Mouse (Mus musculus) layer of hippocampus, postnatal 25 days (tissue): ENCODE measurements around the gene Gnai3. TPM values are rescaled to one million over a fixed set of nuclear protein-coding genes. Genes with fewer than 3 reads are reported as not detected.

ENCODE experiments used
- DNase-seq, 2 experiments: peaks; one replicate each; pipeline ENCODE4 v3.0.0; 2022; ENCODE audit warnings: mixed read lengths in 2 of 2, low spot score in 1 of 2; ENCODE audit errors: extremely low spot score in 1 of 2
- total RNA-seq, 2 experiments: library from RNA; stranded (reverse); gene quantifications; 2 replicates each; pipeline ENCODE4 v1.2.3; 2021

Gnai3 gene
- total RNA-seq, 2 experiments from 2014 or later: 31.6 to 31.9 TPM

DNA sequence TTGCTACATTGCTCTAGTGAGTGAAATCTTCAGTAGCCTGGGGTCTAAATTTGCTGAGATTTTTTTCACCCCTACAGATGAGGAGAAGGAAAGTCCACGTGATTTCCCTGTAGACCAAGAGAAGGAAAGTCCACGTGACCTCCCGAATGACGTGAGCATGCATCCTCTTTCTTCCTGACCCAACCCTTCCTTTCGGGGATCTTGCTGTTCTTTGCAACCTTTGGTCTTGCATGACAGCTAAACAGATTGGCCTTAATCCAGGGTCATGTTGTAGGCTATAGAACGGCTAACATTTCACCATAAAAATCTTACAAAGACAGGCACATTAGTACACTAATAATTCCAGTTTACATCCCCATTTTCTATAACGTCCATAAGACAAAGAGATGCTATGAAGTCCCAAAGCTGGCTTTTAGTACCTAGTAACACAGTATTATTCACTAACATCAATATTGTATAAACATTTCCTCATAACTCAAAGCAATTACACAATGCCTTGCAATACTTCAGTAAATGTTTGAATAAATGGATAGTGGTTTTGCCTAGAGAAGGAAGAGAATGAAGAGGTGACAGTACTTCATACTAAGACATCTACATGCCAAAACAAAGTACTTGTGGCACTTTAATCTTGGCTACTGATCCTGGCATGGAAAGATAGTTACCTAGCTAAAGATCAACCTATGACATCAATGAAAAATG, 32.2 kb downstream of the Gnai3 start:
- no peak for DNase-seq

DNA sequence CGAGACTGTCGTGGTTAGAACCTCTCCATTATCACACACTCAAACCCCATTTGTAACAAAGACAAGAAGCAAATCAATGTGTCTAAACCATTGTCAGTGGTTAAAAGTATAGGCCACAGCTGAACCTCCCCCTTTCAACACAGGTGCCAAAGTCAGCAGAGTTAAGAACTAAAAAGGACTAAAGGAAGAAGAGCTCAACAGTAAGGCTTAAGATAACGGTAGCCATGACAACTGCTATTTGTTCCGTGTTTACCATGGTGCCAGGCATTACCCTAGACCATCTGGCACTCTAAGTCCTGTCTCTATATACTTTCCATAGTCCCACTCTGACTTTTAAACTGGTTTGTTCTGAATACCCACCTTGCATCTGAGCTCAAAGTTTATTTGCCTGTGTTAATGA, 33.3 kb downstream of the Gnai3 start:
- DNase-seq: no peak

DNA sequence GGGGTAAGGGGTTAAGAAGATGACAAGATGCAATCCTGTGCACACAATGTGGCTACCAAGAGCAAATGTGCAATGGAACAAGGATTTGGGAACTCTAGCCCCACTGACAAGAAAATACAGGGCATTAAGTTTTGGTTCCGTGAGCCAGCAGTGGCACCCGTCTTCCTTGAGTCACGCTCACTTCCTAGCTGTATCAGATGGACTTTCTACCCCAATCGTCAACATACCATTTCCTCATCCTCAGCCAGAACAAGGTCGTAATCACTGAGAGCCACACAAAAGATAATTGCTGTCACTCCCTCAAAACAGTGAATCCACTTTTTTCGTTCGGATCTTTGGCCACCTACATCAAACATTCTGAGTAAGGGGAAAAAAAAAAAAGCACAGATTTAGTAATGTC, 33.7 kb downstream of the Gnai3 start:
- no peak for DNase-seq

DNA sequence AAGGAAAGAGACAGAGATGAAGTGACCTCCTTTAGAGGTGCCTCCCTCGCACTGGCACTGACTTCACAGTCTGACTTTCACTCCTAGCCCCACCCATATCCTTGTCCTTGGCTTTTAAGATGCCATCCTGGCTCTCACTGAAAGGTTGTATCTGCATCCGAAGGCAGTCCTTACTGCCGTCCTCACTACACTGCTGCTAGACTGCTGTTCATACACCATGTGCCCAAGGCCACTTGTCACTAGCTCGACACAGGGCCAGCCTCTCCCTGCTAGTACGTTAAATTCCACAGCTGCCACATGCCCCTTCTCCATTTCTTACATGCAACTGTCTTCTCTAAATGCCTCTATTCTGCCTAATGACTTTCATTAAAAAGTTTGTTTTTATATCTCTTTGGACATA, 34.6 kb downstream of the Gnai3 start:
- DNase-seq: no peak

DNA sequence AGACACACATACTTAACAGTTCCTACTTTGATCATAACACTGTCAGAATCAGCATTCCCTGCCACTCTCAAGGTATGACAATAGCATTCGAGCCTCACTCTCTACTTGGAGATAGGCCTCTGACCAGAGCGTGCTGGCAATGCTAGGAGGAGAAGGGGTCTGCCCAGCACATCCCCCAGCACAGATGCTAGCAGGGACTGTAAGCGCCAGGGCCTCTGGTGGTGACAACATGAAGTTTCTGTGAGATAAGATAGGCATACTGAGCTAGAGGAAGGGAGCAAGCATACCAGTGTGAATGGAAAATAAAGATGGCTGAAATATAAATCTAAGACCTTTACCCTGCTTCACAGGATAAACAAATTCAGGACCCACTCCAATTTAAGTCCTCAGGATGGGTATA, 40.7 kb downstream of the Gnai3 start:
- no peak for DNase-seq

DNA sequence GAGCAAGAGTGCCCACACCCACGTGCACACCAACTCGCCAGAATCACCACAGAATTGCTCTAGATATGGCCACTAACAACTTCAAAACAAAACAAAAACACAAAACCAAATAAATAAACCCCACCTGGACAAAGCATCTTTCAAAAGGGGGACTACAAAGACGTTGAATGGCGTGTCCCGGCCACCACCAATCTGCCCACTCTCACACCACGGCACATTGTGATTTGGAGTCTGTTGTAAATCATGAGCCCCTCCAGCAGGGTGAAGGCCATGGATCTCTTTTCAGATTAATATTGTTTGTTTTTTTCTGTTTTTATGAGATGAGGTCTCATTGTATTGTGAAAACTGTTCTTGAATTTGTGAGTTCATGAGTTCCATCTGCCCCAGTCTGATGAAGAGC, 43.9 kb downstream of the Gnai3 start:
- DNase-seq: no peak

DNA sequence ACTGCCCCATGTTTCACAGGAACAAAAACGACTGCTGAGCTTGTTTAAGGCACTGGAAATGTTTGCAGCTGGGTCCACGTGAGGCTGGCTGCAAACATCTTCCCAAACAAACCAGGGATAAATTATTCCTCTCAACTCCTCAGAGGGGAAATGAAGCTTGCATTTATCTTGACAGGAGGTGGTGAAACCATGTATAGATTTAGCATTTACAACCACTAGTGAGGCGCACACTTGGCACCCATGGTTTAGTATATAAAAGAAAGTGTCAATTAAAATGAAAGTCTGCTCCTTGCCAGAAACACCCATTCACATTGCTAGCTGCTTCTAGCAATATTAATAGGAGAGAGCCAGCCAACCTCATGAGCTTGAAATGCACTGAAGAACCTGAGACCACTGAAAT, 44.4 kb downstream of the Gnai3 start:
- DNase-seq: no peak

DNA sequence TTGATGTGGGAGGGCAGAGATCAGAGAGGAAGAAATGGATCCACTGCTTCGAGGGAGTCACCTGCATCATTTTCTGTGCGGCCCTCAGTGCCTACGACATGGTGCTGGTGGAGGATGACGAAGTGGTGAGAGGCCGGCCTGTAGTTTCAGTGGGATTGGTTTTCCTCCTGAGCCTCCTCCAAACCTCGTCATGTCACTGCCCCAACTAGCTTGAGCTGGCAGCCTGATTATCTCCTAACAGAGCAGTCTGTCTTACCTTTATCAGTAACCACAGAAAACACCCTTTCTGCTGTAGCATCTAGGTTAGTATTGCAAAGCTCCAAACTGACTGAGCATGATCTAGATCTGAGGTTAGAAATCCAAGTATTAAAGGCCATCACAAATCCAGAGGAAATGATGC, 47.6 kb downstream of the Gnai3 start:
- no peak for DNase-seq

DNA sequence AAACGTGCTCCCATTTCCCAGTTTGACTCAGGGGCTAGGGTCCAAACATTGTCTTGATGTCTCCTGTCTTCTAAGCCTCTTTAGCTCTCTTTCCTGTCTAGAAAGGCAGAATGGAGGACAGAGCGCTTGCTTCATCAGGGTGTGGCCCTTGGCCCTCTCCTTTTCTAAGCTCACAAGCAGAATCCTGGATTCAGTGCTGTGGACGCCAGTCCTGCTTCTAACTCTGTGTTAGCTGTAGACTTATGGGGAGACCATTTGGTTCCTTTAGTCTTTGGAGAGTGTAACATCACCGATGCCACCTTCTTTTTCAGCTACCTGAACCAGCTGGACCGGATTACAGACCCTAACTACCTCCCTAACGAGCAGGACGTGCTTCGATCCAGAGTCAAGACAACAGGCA, 48.3 kb downstream of the Gnai3 start:
- no peak for DNase-seq

DNA sequence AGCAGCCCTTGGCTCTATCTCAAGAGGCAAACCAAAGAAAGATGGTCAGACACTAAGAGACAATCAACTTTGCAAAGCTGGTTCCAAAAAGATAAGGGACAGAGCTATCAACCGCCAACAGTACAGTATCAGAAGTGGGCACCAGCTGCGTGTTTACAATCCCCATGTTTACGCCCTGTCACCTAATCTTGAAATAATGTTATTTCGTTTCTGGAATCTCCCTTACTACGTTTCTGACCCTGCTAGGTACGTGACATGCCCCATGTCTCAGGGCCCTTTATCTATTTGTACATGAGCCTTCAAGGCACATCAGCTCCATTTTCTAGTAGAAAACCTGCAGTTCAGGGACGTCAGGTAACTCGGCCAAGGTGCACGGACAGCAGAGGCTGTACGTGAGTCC, 49.2 kb downstream of the Gnai3 start:
- no peak for DNase-seq

DNA sequence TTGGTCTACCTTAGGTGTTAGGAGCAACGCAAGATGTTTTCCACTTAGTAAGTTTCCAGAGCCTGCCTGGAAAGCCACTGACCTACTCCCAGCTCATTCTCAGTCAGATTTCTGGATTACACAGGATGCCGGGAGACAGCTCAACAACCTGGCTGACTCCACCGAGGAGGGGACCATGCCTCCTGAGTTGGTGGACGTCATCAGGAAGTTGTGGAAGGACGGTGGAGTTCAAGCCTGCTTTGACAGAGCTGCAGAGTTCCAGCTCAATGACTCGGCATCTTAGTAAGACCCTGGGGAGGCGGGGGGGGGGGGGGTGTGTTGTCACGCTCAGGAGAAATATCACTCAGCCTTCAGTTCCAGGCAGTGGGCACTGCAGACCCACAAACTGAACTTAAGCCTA, 49.7 kb downstream of the Gnai3 start:
- no peak for DNase-seq

DNA sequence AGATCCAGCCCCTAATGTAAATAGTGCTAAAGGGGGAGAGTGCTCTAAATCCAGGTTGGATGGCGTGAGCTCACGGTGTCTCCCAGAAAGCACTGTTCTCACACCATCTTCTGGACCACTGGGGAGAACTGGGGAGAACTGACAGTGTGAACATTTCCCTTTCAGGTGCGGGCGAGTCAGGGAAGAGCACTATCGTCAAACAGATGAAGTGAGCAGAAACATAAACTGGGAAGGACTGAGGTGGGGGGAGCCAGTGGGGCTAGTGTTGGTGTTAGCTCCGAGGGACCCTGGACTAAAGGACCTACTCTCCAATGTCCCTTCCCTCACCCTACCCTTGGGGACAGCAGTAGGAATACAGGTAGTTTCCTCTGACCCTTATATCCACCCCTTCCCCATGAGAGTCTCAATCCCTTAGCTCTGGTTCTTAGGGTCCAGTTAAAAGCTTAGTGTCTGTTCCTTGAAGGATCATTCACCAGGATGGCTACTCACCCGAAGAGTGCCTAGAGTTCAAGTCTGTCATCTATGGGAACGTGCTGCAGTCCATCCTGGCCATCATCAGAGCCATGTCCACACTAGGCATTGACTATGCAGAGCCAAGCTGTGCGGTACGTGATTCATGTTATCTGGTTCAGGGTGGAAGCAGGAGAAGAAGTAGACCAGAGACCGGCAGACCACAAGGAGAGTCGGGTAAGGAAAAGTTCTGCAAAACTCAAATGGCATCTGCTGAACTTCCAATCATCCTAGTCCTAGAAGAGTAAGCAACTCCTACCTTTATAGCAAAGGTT, 50.8 kb downstream of the Gnai3 start:
- DNase-seq: no peak

DNA sequence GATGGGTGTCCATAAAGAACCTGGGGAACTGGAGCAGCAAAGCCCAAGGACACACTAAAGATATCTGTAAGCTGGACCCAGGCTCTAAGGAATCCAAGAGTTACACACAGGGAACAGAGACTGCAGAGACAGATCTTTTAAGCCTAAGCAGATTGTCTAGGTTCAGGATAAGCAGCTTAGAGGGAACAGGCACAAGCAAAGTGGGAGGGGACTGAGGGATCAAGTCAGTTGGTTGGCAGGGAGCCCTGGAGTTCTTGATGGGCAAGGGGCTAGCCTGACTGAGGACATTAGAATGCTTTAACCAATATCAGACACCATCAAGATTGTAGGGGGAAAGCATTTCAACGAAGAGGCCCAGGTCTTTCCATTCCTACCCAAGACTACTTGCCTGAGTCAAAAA, 51.8 kb downstream of the Gnai3 start:
- no peak for DNase-seq

DNA sequence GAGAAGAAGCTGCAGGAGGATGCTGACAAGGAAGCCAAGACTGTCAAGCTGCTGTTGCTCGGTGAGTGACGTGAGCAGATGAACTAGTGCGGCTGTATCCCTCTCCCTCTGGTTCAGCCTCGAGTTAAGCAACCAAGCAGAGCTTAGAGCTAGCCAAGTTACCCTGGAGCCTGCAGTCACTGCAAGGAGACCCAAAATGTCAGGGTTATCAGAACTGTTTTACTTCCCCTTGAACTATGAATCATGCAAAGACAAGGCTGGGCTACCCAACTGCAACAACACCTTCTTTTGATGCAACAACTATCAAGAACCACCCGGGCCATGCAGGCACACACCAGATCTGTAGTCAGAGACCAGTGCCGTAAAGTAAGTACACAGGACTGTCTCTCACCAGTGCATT, 52.6 kb downstream of the Gnai3 start:
- no peak for DNase-seq

DNA sequence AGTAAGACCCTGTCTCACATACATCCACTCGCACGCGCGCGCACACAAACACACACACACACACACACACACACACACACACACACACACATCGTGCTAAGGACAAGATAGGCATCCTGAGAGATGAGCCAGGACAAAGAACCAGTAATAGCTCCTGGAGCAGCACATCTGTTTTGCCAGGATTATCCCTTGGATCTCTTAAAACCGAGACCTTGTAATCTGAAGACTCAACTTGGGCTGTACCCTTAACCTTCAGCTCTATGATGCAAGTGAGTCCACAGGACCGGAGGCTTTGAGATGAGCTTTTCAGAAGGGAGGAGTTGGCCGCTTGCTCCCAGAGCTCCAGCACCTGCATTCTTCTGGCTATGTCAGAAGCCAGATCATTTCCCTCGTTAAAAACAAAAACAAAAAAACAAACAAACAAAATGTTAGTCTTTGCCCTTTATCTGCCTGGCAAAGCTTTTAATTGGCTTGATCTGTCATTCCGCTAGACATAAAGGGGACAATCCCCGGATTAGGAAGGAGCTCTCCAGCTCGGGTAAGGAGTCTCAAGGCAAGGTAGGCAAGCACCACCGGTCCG, 53.3 kb downstream of the Gnai3 start, which contains the start of gene Gnat2:
Gene Gnat2 (plus strand): TSS at position 254 of the 580 bp plus-strand sequence.
- DNase-seq: no peak

DNA sequence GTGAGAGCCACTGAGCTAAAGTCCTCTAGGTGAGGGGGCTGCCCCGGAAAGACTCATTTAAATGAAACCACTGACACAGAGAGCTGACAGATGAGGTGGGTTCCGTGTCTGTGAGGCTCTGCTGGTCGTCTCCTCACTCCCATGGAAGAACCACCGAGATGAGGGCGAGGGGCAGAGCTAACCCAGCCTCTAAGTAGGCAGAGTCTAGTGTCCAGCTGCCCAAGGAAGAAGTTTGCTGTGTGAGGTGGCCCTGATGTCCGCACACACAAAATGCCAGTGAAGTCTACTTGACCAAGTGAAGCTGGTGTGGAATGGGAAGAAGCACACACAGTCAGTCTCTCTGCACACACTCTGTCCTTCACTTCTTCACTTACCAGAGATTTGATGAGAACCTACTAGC, 53.9 kb downstream of the Gnai3 start:
- DNase-seq: no peak

DNA sequence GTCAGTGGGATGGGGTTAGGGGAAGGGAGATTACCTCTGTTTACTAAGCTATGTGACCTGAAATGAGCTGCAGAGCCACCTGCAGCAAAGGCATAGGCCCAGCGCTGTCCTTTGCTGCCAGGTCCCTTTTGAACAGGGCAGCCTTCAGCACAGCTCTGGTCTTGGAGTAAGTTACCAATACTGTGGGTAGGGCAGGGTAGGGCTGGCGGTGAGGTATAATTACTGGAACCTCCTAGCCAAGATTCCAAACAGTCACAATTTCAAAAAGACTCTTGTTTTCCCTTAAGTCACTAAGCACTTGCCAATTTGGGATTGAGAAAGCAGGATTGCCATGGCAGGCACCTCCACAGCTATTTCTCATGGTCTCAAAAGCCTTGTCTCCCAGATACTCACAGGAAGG, 55.4 kb downstream of the Gnai3 start:
- no peak for DNase-seq

DNA sequence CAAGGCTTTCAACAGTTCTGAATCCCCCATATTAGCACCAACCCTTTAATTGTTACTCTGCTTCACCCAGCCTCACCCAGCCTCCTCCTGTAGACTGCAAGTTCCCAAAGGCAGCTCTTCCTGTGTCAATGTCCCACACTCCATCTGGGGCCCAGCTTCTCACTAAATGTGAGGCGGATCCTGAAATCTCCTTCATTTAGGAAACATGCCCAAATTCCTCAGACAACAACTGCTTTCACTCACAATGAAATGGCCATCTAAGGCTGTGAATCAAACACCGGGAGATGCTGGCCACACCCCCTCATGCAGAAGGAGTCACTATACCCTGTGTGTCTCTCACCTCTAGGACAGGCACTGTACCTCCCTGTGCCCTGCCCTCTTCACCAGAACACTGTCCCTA, 56.0 kb downstream of the Gnai3 start:
- no peak for DNase-seq

DNA sequence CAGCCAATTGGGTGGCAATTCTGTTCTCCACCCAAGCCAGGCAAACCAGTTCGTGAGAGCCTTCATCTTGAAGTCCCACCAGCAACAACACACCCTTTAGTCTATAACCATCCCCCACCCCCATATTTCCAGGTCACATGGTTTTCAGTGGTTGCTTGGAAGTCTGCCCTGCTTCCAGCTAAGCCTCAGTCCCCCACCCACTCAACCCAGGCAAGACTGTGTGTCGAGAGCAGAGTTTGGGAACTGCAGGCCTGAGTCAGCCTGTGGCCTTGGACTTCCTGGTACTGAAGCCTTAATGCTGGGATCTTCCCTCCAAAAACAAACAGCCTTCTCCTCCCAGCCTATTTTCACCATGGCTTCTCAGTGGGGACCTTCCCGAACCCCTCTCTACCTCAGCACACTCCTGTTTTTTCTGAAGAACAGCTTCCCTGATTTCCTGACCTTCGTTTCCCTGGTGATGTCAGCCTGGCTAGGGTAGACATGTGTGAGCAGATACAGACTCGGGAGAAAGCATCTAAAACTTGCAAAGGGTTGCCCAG, 57.0 kb downstream of the Gnai3 start:
- DNase-seq: no peak

DNA sequence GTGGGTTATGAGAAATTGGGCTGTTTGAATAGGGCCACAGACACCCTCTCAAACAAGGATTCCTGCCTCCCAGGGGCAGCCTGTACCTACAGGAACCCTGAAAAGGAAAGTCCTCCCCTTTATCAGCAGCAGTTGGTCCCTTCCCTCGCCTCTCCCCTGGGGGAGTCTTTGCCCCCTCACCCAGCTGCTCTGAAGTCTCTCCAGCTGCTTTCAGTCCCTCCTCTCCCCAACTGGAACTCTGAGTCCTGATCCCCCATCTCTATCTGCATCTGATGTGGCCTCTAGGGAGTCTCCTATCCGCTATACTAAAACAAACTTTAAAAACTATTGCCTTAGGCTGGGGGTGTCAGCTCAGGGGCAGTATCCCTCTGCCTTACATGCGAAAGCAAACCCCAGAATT, 58.6 kb downstream of the Gnai3 start:
- DNase-seq: no peak

DNA sequence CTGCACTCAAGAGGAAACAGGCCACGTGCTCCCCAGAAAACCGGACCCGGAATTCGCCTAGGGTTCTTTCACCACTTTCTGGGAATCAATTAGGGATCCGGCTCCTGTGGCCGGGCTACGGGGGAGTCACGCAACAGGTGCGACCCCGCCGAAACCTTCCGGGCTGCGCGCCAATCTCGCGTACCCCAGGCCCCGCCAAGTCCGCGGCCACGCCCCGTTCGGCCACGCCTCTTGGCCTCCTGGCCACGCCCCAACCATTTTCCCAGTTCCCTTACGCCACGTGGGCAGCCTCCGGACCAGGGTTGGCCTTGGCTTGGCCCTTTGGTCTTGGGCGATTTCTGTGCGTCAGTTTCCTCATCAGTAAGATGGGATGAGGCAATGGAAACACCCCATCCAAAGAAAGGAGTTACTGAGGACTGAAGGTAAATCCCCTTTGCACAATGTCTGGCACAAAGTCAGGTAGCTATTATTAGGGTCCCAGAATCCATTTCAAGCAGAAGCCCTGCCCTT, 59.4 kb downstream of the Gnai3 start, which contains the start of gene Ampd2:
Gene Ampd2 (minus strand): TSS at position 182 of the 510 bp plus-strand sequence.
- peak in 1 of 2 experiments; percentile 42 for DNase-seq
